Mouse (Mus musculus): ENCODE data around the gene Bach2.

Gene Bach2

GRCm38 (mm10) chr4:32529443-32529995 lies 290.9 kb downstream of the Bach2 start:
- DNase-seq (ENCODE audit: low spot score in 2 of 2), result no peak

- no peak for DNase-seq (ENCODE audit: low spot score in 2 of 2)
These were observed 291.9 kb downstream of the Bach2 start for GRCm38 (mm10) chr4:32530421-32530920.

- DNase-seq (ENCODE audit: low spot score in 2 of 2), result no peak
These were observed 292.6 kb downstream of the Bach2 start for GRCm38 (mm10) chr4:32530921-32531846.

- no peak for DNase-seq (ENCODE audit: low spot score in 2 of 2)
These were observed 293.5 kb downstream of the Bach2 start for GRCm38 (mm10) chr4:32532079-32532478.

- DNase-seq (ENCODE audit: low spot score in 2 of 2), result no peak
These were observed 295.1 kb downstream of the Bach2 start for GRCm38 (mm10) chr4:32533735-32534134.

GRCm38 (mm10) chr4:32535626-32536025 lies 297.0 kb downstream of the Bach2 start:
- DNase-seq (ENCODE audit: low spot score in 2 of 2), result no peak

- no peak for DNase-seq (ENCODE audit: low spot score in 2 of 2)
These were observed 298.4 kb downstream of the Bach2 start for GRCm38 (mm10) chr4:32536870-32537508.

GRCm38 (mm10) chr4:32538088-32538487 lies 299.5 kb downstream of the Bach2 start:
- DNase-seq (ENCODE audit: low spot score in 2 of 2), result peak in 1 of 2 experiments; percentile 41

GRCm38 (mm10) chr4:32538488-32538887 lies 299.9 kb downstream of the Bach2 start:
- no peak for DNase-seq (ENCODE audit: low spot score in 2 of 2)

GRCm38 (mm10) chr4:32538987-32539386 lies 300.4 kb downstream of the Bach2 start:
- no peak for DNase-seq (ENCODE audit: low spot score in 2 of 2)

GRCm38 (mm10) chr4:32544821-32545545 lies 306.4 kb downstream of the Bach2 start:
- DNase-seq (ENCODE audit: low spot score in 2 of 2), result no peak

GRCm38 (mm10) chr4:32545548-32545947 lies 306.9 kb downstream of the Bach2 start:
- no peak for DNase-seq (ENCODE audit: low spot score in 2 of 2)

- no peak for DNase-seq (ENCODE audit: low spot score in 2 of 2)
These were observed 310.5 kb downstream of the Bach2 start for GRCm38 (mm10) chr4:32549150-32549549.

GRCm38 (mm10) chr4:32551337-32551736 lies 312.7 kb downstream of the Bach2 start:
- DNase-seq (ENCODE audit: low spot score in 2 of 2), result no peak

GRCm38 (mm10) chr4:32555506-32555905 lies 316.9 kb downstream of the Bach2 start:
- DNase-seq (ENCODE audit: low spot score in 2 of 2), result no peak

- DNase-seq (ENCODE audit: low spot score in 2 of 2), result peak in 1 of 2 experiments; percentile 57
These were observed 321.6 kb downstream of the Bach2 start for GRCm38 (mm10) chr4:32560246-32560645.

- no peak for DNase-seq (ENCODE audit: low spot score in 2 of 2)
These were observed 322.3 kb downstream of the Bach2 start for GRCm38 (mm10) chr4:32560724-32561554.

- DNase-seq (ENCODE audit: low spot score in 2 of 2), result peak in 1 of 2 experiments; percentile 32
These were observed 323.0 kb downstream of the Bach2 start for GRCm38 (mm10) chr4:32561555-32562095.

- DNase-seq (ENCODE audit: low spot score in 2 of 2), result no peak
These were observed 323.9 kb downstream of the Bach2 start for GRCm38 (mm10) chr4:32562319-32563115.

- DNase-seq (ENCODE audit: low spot score in 2 of 2), result no peak
These were observed 325.8 kb downstream of the Bach2 start for GRCm38 (mm10) chr4:32564416-32564815.

Data from spleen, postnatal 10 days (tissue).